Mouse (Mus musculus): ENCODE data around the gene Foxp1.

DNA sequence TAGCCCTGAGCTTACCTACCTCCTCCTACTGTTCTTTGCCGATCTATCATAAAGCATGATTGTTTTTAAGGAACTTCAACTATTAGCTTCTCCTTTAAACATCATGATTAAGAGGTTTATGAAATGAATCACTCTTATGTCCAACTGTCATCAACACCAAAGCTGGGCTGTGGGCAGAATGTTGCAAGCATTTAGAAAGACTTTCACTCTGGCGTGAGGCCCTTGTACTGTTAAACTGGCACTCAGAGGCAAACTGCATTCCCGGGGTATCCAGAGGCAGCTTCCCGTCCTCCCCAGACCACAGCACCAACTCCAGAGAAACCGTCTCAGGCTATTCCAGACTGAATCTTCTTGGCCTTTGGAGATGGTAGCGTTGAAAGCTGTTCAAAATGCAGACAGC is 86.2 kb downstream of the Foxp1 start:
- TF ChIP-seq CTCF (IDR thresholded peaks at IDR 0.05; ENCODE audit: low read depth), result no peak
- TF ChIP-seq EP300 (IDR thresholded peaks at IDR 0.05; ENCODE audit: low read depth), result no peak
